Comparison of ENCODE assay signal across 8 mouse cellular contexts in the genomic region with DNA sequence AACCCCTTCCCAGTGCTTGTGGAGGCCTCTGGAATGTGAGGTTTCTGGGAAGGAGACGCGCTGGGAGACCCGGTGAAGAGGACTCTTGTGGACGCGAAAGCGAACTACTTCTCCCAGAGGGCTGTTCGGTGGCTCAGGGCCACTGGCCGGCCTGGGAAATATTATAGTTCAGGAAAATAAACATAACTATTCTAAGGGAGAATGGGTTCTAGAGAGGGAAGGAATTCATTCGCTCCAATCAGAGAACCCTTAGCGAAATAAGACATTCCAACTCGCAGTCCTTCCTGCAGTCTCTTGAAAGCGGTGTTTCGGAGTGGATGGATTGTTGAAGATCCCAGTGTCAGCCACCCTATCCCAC. TPM values are rescaled to one million over a fixed set of nuclear protein-coding genes. Genes with fewer than 3 reads are reported as not detected.
DNase-seq lines count a peak whose midpoint lies in the region; ATAC-seq and TF ChIP-seq lines count a peak whose summit lies in the region.

No protein-coding gene starts in this region.

- WGBS in heart, embryonic 10.5 days, result 0% methylated on average over 13 of the region's 13 CpGs
- WGBS in hindbrain, embryonic 11.5 days, result 1% methylated on average over 13 of the region's 13 CpGs

- peaks cover 22% of the 10 kb centered on the region for H3K4me1 ChIP-seq in heart, embryonic 10.5 days
- H3K4me1 ChIP-seq in ES-E14 (ENCODE audit: control insufficient read depth in 2 of 2, insufficient read depth in 2 of 2, low read length in 2 of 2, poor library complexity in 1 of 2), result peaks cover 0 to 2% of the 10 kb centered on the region in 2 experiments; a peak in 1 of 4 replicates
- H3K4me1 ChIP-seq in hindbrain, embryonic 11.5 days (replicated peaks; ENCODE audit: control insufficient read depth, insufficient read depth, low read length), result peaks cover 6% of the 10 kb centered on the region

- no peak for DNase-seq in heart, embryonic 10.5 days (ENCODE audit: low spot score)
- DNase-seq in heart, adult 8-10 months (ENCODE audit: low spot score), result no peak
- no peak for DNase-seq in ES-E14 (ENCODE audit: low read depth, low spot score)
- DNase-seq in hindbrain, embryonic 11.5 days (ENCODE audit: low spot score), result no peak
- no peak for DNase-seq in frontal cortex, postnatal 10 days (ENCODE audit: low spot score in 2 of 2)
- DNase-seq in left cerebral cortex, postnatal 10 days (ENCODE audit: extremely low spot score in 1 of 2, low spot score in 2 of 2), result no peak
- no peak for DNase-seq in layer of hippocampus, postnatal 25 days (ENCODE audit: extremely low spot score in 1 of 2, low spot score in 1 of 2)

- peak overlapping the region; percentile 99 for H3K27ac ChIP-seq in heart, embryonic 10.5 days
- peak overlapping the region; percentile 99 for H3K27ac ChIP-seq in ES-E14 (ENCODE audit: insufficient read depth, low read depth, low read length, poor library complexity, severe bottlenecking)
- H3K27ac ChIP-seq in hindbrain, embryonic 11.5 days (ENCODE audit: low read depth, low read length), result peak overlapping the region; percentile 98

- in situ Hi-C loops in ES-E14 (cut with MboI; ENCODE audit: low sequenced_read_pairs in 2 of 2, unreplicated experiment in 2 of 2), result no loop called here

- peak overlapping the region; percentile 100 for H3K9ac ChIP-seq in ES-E14 (ENCODE audit: insufficient read depth, low read depth, low read length, poor library complexity, severe bottlenecking)
- peak overlapping the region; percentile 89 for H3K9ac ChIP-seq in hindbrain, embryonic 11.5 days (ENCODE audit: low read depth, low read length)

- peak; percentile 75 for ATAC-seq in hindbrain, embryonic 11.5 days (ENCODE audit: low FRiP score)
- peak; percentile 49 for ATAC-seq in megakaryocyte, adult 5-6 weeks (ENCODE audit: poor library complexity, severe bottlenecking)

- H3K27me3 ChIP-seq in heart, embryonic 10.5 days (ENCODE audit: insufficient read depth, poor library complexity, severe bottlenecking), result no peaks in the 10 kb centered on the region
- no peaks in the 10 kb centered on the region for H3K27me3 ChIP-seq in hindbrain, embryonic 11.5 days (ENCODE audit: control insufficient read depth, insufficient read depth, low read length)

- H3K36me3 ChIP-seq in heart, embryonic 10.5 days, result peaks cover 7% of the 10 kb centered on the region
- H3K36me3 ChIP-seq in ES-E14 (ENCODE audit: control insufficient read depth, insufficient read depth, low read length, poor library complexity, severe bottlenecking), result peaks cover 2% of the 10 kb centered on the region; the same call in 1 of the 2 replicates
- no peaks in the 10 kb centered on the region for H3K36me3 ChIP-seq in hindbrain, embryonic 11.5 days (ENCODE audit: control insufficient read depth, insufficient read depth, low read length)

- peak overlapping the region; percentile 70 for H3K4me2 ChIP-seq in hindbrain, embryonic 11.5 days (replicated peaks; ENCODE audit: low read depth, low read length)

- no peaks in the 10 kb centered on the region for H3K9me3 ChIP-seq in heart, embryonic 10.5 days
- H3K9me3 ChIP-seq in ES-E14 (ENCODE audit: control insufficient read depth, insufficient read depth, low read depth, low read length), result no peaks in the 10 kb centered on the region
- no peaks in the 10 kb centered on the region for H3K9me3 ChIP-seq in hindbrain, embryonic 11.5 days (ENCODE audit: control insufficient read depth, low read length)

- intact Hi-C loops in left cerebral cortex, postnatal 10 days (cut with DNase I), result no loop called here

- H3K4me3 ChIP-seq in heart, embryonic 10.5 days, result peak overlapping the region; percentile 84
- H3K4me3 ChIP-seq in ES-E14 (ENCODE audit: insufficient read depth in 1 of 2, low read depth in 1 of 2, low read length in 2 of 2, poor library complexity in 1 of 2, severe bottlenecking in 1 of 2), result peak overlapping the region; percentile 95 to 99
- peak overlapping the region; percentile 67 for H3K4me3 ChIP-seq in hindbrain, embryonic 11.5 days (ENCODE audit: low read depth, low read length)

TF ChIP-seq in ES-E14, 5 proteins besides CTCF, POLR2A, EP300 and RAD21:
- TF ChIP-seq MAFK (IDR thresholded peaks at IDR 0.05; ENCODE audit: insufficient read depth, low read depth, low read length) (no peak), HCFC1 (IDR thresholded peaks at IDR 0.05; ENCODE audit: borderline replicate concordance, insufficient read depth, low read length) (no peak; the same call in 1 of the 2 replicates), CHD2 (IDR thresholded peaks at IDR 0.05; ENCODE audit: low read depth, low read length) (no peak), ZC3H11A (IDR thresholded peaks at IDR 0.05; ENCODE audit: borderline replicate concordance, low read depth, low read length) (no peak), ZNF384 (IDR thresholded peaks at IDR 0.05; ENCODE audit: low read depth, low read length) (no peak)

RNA-seq across cellular contexts. Expression of a gene that starts 0.7 kb away (rescaled TPM):
- polyA plus RNA-seq in heart, embryonic 10.5 days (2016; fragmentation: Nextera tagmentation; extraction: Ambion mirVana), result 28.8 and 32.0 TPM in 2 replicates
- 10 to 100 TPM; 38.1 to 44.8 (median 44.4) TPM for total RNA-seq in heart, adult 8-10 months (2022)
- total RNA-seq in ES-E14 (2012; rRNA removed), result 38.2 and 47.8 TPM in 2 replicates
- polyA plus RNA-seq in hindbrain, embryonic 11.5 days (2014; fragmentation: Nextera tagmentation; extraction: Ambion mirVana), result 22.0 and 22.6 TPM in 2 replicates
- 21.9 and 26.0 TPM in 2 replicates for total RNA-seq in megakaryocyte, adult 5-6 weeks (2015)
- total RNA-seq in megakaryocyte, adult 5-6 weeks (2017), result 17.3 and 18.5 TPM in 2 replicates
- 10 to 100 TPM; 44.9 to 47.1 TPM for total RNA-seq in left cerebral cortex, postnatal 10 days (2021)
- 10 to 100 TPM; 53.3 to 54.0 TPM for total RNA-seq in layer of hippocampus, postnatal 25 days (2021)
